Mouse (Mus musculus) yolk sac, embryonic 10.5 days (tissue): ENCODE results near the gene Zc3h6.
"Not testable (repeated sequence)": the region's sequence is repeated elsewhere in the genome, so short reads cannot be mapped to it uniquely, and the experiment has no call there.

Source experiments
- DNase-seq: peaks from one replicate; pipeline ENCODE4 v3.0.0-alpha.2; 2017; ENCODE audit warnings: low spot score

Zc3h6 gene

DNA sequence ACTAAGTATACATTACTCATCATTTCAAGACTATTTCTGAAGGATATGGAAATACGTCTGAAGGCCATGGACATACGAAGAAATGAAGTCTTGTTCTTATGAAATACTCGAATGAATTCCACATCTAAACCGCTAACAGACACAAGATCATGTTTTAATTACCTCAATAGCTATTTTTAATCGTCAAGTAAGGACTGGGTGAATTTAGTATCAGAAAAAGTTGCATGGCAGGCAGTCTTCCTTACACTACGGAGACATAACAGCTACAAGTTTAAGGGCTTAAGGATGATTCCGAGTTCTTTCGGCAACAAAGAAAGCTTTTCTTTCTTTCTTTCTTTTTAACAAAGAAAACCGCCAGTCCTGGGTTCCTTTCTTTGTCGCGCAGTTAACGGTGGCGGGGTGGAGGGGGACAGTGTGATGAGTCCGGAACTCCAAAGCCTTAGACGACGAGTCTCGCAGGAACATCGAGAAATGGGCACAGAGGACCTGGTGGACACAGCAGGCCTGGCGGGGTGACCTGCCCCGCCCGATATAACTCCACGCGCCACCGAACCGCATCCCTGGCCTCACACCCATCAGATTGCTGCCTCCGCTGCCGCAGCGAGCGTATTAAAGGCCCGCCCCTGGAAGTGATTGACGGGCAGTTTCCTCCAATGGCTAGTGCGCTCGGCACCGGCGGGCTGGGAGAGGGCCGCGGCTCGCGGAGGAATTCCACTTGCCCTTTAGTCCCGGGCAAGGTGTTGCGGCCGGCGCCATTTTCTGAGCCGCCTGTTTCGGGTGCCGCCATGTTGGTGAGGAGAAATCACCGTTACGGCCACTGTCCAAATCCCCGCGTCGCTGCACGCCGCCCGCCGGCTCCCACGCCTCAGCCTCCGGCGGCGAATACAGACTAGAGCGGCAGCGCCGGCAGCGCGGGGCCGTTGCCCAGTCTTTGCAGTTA, at the start of gene Zc3h6:
Gene Zc3h6, plus strand, starts transcription at position 762 of the 940 bp plus-strand sequence.
- peak; percentile 97 for DNase-seq

DNA sequence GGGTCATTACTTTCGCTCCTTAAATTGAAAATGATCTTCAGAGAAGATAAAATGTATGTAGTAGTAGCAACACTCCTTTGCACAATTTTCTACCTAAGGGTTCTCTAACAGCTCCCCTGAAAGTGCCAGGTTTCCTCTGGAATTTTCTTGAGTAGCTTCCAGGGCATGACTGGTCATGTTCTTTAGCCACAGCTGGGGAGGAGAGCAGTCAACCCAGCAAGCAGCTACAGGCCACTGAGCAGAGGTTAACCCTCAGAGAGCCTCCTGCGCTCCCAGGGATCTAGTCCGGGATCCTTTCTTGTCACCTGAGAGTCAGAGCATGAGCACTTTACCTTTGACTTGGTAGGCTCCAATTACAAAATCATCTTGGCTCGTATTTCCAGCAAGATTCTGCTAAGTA, 42.4 kb upstream of the Zc3h6 start:
- no peak for DNase-seq

DNA sequence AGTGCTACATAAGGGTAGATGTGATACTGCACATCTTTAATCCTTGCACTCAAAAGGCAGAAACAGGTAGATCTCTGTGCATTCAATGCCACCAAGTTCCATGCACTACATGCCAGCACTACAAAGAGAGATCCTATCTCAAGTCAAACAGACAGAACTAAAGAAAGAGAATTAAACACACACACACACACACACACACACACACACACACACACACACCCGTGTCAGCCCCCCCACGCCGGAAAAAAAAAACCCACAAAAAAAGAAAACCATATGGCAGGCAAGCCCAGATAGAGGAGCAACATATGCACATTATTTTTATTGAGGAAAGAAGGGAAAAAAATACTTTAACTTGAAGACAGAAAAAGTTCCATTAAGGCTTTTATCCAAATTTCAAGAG, 38.8 kb upstream of the Zc3h6 start:
- no peak for DNase-seq

DNA sequence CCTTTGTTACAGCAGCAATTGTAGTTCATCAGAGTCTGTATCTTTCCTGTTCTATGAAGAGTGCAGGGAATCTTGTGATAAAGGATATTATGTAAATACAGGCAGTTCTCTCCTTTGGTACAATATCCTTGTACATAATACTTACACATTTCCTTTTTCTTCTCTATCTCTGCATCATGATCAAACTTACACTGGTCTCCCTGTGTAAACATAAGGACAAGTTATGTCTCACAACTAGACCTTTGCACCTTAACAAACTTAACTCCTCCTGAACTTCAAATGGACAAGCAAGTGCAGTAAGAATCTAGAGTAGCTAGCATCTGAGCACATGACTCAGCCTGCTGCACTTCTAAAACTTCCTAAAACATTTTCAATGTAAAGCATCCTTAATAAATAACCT, 36.5 kb upstream of the Zc3h6 start:
- no peak for DNase-seq

DNA sequence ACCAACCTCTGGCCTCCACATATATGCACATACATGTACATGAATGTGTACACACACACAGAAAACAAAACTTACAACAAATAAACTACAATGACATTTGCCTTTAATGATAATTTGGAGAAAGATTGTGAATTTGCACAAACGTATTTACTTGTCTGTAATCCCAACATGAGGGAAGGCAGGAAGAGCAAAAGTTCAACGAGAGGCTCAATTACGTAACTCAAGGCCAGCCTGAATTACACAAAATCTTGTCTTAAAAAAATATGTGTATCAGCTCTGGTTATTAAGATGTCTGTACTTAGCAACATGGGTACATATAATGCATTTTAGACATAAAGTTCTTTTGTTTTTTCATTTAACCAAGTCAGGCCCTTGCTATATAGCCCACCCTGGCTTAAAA, 30.9 kb upstream of the Zc3h6 start:
- no peak for DNase-seq

DNA sequence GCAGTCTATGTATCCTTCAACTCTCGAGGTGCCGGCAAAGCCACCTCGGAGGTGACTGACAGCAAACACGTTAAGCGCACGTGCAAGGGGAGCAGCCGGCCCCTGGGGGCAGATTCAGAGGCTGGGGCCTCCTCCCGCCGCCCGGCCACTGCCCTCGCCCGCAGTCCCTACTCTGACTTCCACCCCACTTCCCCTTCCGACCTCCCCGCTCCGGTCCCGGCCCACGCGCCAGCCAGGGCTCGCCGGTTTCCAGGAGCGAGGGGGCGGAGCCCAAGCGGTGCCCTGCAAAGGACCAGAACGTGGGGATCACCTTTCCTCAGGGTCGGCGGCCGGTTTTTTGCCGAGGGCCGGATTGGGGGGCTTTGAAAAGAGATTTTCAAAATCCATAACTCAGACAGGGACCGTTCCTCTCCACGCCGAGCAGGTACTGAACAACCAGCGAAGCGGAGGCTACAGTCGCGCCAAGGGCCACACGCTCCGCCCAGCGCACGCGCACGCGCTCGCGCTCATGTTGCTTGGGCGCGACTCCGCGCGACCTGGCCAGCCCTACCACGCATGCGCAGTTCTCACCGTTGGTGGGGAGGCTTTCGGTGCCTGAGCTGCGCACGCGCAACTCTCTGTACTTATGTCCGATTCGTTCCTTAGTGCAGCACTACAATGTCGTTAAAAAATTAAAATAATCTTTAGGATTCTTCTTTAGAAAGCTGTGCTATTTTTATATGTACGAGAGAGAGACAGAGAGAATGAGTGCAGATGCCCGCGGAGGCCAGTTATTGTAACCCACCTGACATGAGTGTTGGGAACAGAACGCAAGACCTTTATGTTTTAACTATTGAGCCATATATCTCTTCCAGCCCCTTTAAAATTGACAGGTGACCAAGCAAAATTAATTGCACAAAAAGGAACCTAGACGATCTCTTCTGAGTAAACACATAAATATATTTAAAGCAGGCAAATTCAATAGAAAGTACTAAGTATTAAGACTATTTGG, 23.4 kb upstream of the Zc3h6 start, which contains the start of gene Zc3h8:
Gene Zc3h8, minus strand, starts transcription at position 540 of the 991 bp plus-strand sequence.
- peak; percentile 93 for DNase-seq

DNA sequence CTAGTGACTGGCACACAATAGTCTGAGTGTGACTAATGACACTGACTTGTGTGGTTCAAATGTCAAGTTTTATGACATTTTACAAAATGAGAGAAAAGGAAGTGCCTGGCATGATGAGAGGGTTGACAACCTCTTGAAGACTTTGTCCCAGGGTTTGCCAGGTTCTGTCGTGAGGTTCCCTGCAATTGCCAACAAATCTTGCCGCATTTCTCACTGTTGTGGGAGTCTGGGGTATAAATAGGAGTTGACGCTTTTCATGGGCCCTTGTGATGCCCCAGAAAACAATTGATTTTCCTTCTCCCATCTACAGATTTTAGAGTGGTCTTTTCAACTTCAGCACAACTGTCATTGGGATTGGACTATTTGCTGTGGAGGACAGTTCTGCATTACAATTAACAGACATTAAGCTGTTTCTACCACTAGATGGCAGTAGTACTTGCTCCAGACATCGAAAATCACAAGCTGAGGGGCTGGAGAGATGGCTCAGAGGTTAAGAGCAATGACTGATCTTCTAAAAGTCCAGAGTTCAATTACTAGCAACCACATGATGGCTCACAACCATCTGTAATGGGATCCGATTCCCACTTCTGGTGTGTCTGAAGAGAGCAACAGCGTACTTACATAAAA, 19.1 kb upstream of the Zc3h6 start:
- peak; percentile 31 for DNase-seq

DNA sequence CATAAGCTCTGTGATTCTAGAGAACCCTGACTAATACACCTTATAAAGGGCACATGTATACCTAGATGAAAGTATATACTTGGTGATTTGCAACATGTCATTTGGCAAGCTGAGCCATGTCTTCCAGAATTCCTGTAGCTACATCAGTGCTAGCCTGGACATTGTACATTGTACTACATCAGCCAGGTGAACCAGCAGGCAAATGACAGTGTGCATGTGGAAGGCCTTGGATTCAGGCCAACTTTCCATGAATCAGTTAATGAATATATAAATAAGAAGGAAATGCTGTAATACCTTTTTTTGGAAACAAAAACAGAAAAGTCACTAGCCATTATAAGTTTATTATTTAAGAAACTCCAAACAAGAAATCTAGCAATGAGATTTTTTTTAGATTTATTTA, 13.0 kb upstream of the Zc3h6 start:
- no peak for DNase-seq

DNA sequence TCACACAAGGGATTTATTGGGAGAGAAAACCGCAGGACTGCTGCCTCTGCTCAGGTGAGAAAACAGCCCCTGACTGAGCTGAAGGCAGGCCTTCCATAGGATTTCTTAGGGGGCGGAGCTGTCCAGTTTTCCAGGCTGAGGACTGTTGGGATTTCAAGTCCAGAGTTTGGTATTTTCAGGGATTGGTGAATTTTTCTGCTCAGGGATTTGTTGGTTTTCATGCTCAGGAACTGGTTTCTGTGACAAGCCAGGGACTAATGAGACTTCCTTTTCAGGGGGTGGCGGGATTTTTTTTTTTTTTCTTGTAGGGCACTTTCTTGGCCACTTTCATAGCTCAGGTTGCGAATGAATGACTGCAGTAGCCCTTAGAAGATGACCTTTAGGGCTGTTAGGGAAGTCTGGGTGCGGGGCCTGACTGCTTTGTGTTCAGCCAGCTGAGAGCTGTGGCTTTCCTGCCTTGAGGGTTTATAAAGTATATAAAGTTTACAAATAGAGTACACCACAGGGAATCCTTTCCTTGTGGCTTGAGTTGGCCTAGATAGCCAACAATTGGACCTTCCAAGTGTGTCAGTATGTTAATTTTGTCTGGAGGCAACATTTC, 1.6 kb upstream of the Zc3h6 start:
- DNase-seq, result peak; percentile 10

DNA sequence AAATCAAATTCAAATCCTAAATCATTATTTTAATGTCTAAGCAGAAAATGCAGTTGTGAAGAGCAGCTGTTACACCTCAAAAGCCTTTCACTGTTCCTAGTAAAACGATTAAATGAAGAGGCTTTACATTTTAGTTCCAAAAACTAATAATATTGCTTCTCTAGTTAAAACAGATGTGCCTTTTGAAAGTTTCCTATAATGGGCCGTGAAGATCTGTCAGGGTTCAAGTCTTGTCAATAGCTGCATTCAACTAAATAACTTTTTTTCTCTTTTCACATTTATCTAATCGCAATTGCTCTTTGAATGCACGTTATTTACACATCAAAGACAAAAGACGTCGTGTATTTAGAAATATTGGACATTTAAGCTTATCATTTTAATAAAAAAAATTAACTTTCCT, 966 bp upstream of the Zc3h6 start:
- DNase-seq, result no peak

DNA sequence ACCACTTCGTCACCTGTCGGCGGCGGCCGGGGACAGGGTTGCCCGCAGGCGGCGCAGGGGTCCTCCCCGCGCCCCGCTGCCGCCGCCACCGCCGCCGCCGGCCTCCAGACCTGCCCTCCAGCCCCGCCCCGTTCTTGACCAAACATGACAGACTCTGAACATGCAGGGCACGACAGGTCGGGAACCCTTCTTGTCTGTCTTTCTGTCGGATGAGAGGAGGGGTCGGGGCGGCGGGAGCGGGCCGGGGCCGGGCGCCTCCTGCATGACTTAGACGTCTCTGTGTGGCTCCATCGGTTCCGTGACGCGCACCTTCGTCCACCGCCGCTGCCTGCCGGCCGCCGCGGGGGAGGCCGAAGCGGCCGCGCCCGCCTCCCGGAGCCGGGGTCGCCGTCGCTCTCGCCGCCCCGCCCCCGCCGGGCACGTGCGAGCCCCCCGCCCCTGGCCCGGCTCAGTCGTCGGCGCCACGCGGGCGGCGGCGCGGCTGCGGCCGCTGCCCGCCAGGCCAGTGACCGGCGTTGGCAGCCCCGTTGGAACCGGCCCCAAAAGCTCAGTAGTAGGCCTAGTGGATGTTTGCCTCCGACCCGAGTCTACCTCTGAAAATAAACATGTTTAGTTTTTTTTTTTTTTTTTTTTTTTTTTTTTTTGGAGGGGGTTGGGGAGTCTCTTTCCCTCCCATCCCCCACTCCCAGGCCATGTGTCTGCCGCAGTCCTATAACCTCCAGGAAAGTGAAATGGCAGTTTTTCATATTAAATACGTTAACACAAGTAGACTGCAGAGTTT, 649 bp downstream of the Zc3h6 start, which contains the start of gene Gm10762:
Gene Gm10762, minus strand, starts transcription at position 65 of the 781 bp plus-strand sequence.
- DNase-seq, result peak; percentile 88

DNA sequence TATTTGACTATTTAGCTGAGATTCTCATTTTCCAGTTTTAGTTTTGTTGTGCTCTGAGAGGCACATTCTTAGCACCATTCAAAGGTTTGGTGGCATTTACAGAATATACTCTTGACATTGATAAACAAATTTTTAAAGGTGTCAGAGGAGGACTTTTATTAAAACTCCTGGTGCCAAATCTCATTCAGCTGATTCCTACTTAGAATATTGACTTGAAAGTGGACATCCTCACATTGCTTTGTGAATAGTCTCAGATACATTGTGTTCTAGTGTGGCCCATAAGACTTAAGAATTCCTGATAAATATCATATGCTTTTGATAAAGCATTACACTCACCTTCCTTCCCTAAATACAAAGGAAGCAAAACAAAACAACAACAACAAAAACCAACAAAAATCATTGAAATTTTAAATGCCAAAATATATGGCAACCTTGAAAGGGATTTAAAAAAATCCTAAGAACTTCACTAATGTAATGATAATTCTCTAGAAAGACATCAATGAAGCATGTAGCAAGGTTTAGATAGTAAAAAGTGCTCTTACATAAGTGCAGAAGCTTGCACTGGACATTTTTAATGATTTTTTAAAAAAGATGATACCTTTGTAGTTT, 1.4 kb downstream of the Zc3h6 start:
- no peak for DNase-seq

DNA sequence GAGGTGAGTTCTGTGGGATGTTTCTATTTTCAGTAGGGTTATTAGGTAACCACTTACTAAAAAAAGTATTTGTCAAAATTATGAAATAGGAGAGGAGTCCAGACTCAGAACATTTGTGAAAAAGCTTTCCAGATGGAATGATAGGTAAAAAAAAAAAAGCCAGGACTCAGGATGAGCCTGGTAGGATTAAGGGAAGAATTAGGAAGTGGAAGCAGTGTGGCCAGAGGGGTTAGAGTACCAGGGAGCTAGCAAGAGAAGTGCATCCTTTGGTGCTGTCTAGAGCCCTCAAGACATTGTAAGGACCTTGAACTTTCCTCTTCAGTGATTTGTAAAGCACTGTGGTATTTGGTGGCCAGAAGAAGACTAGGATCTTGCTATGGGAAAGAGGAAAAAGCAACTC, 5.1 kb downstream of the Zc3h6 start:
- no peak for DNase-seq

DNA sequence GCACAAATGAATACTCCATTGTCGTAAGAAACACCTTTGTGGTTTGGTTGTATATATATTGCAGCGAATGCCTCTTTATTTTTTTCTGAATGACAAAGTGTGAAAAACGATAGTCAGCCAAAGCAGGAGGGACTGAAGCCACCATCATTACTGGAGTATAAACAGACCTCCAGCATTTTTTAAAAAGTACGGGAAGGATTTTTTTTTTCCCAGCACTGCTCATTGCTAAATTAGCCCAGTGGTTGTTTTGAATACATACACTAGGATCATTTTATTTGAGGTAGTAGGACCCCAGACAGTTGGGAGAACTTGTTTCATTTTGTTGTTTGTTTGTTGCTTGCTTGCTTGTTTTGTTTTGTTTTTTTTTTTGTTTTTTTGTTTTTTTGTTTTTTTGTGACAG, 8.4 kb downstream of the Zc3h6 start:
- no peak for DNase-seq

DNA sequence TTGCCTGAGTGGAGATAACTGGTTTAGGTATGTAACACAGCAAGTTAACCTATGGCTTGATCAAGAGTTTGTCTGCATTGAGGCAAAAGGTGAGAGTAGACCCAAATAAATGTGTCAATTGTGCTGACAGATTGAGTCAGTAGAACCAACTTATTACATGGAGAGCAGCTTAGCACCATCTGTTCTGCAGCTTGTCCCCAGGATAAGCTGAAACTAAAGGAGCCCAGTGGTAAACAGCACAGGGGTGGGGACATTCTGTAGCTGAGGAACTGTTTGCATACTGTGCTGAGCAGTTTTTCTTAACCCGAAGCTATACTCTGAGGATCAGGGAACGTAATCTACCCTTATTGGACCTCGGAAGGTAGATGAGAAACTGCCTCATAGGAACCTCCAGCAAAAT, 17.5 kb downstream of the Zc3h6 start:
- DNase-seq, result no peak

DNA sequence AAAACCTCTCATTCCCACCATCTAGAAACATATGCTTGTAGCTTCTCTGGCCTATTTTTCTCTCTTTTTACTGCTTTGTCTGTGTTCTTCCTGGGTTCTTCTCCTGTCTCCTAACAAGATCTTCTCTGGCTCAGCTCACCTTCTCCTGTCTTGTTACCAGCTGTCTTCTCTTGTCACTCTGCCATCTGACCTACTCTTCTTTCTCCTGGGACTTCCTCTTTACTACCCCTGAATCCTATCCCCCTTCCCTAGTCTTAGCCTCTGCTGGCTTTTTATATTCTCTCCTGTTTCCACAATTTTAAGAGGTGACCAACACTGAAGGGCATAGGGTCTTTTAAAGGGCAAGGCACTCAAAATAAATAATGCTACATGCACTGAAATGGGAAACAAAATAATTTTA, 37.7 kb downstream of the Zc3h6 start:
- no peak for DNase-seq

DNA sequence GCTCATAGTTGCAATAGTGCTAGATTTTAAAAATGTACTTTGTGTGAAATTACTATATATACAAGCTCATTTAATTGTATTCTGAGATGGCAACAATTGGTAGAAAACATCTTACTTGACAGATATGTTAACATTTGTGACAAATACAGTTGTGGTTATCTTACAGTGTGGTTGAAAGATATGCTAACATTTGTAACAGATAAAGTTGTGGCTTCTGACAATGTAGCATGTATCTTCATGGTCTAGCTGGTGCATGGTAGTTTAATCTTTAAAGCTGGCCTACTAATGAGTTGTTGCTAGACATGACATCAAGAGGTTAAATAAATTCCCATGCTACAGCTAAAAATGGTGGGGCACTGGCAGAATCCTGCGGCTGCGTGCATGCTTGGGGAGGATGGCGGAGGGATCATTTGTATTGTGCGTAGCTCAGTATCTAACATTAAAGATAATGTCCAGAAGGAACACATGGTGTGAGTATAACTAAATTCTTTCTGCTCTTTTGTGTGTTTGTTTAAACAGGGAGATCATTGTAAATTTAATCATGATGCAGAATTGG, 39.1 kb downstream of the Zc3h6 start:
- DNase-seq, result no peak

DNA sequence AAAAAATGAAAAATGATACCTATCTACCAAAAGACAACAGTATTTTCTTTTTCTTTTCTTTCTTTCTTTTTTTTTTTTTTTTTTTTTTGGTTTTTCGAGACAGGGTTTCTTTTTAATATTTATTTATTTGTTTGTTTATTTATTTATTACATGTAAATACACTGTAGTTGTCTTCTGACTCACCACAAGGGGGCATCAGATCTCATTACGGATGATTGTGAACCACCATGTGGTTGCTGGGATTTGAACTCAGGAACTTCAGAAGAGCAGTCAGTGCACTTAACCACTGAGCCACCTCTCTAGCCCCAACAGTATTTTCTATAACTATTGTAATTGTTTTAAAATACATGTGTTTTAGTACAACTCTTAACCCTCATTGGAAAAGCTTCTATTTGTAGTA, 41.7 kb downstream of the Zc3h6 start:
- DNase-seq, result not testable (repeated sequence)

DNA sequence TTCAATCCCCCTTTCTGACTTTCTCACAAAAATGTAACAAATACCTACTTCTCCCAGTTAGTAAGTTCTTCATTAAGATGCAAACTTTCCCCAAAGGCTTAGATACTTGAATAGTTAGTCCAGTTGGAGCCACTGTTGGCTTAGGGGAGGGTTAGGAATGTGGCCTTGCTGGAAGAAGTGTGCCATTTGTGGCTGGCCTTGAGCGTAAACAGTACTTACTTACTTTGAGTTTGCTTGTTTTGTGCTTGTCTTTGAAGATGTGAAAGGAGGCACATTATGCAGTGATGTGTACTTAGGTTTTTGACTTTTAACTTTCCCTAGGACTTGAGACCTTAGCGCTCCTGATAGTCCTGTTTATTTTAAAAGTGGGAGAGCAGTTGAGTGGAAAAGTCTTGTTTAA, 52.9 kb downstream of the Zc3h6 start:
- no peak for DNase-seq

DNA sequence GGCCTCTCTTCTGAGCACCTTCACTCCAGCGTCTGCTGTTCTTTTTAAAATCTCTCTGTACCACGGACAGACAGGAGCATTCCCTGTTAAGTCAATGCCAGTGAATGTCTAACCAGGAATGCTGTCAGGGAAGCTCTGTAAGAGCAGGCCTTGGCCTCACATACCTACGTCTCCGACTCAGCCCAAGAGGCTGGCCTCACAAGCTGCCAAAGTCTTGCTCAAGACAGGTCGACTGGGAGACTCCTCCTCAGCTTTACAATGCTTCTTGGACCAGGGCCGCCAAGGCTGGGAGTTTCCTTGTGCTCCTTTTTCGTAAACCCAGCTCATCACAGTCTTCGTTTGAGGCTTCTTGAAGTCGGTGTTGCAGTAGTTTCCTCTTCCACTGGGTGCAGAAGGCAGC, 57.6 kb downstream of the Zc3h6 start:
- no peak for DNase-seq
